Mouse (Mus musculus) lung, postnatal 0 days (tissue): ENCODE data around the gene Dgkz. TPM values are rescaled to one million over a fixed set of nuclear protein-coding genes. Genes with fewer than 3 reads are reported as not detected.

Experiments
- ATAC-seq: fragments of 200-750 bp; cut with Nextera tagmentation; 2 replicates; pipeline ENCODE4 v1.8.0; 2017; ENCODE audit warnings: moderate library complexity
- DNase-seq: peaks from one replicate; pipeline ENCODE4 v3.0.0-alpha.2; 2016; ENCODE audit warnings: low spot score
- H3K27ac ChIP-seq: fragments of 300-500 bp; sonication (generic); 2 replicates; pipeline ENCODE4 v1.5.1; 2014; ENCODE audit warnings: antibody characterized with exemption, mild to moderate bottlenecking, low read length, mixed read lengths
- H3K27me3 ChIP-seq: fragments of 300-500 bp; sonication (generic); replicated peaks from 2 replicates; pipeline ENCODE4 v1.6.1; 2014; ENCODE audit warnings: low read length, mixed read lengths; ENCODE audit not compliant: insufficient read depth
- H3K36me3 ChIP-seq: fragments of 300-500 bp; sonication (generic); 2 replicates; pipeline ENCODE4 v1.6.1; 2014; ENCODE audit warnings: low read length, mixed read lengths; ENCODE audit not compliant: insufficient read depth
- H3K4me1 ChIP-seq: fragments of 300-500 bp; sonication (generic); 2 replicates; pipeline ENCODE4 v1.6.1; 2014; ENCODE audit warnings: antibody characterized with exemption, low read depth, low read length, mixed read lengths; ENCODE audit not compliant: insufficient read depth
- H3K4me2 ChIP-seq: fragments of 300-500 bp; sonication (generic); replicated peaks from 2 replicates; pipeline ENCODE4 v1.6.1; 2014; ENCODE audit warnings: low read depth, mild to moderate bottlenecking, low read length, moderate library complexity, mixed read lengths
- H3K4me3 ChIP-seq: fragments of 300-500 bp; sonication (generic); 2 replicates; pipeline ENCODE4 v1.5.1; 2014; ENCODE audit warnings: low read depth, low read length
- H3K9ac ChIP-seq: fragments of 300-500 bp; sonication (generic); replicated peaks from 2 replicates; pipeline ENCODE4 v1.6.1; 2014; ENCODE audit warnings: low read depth, mild to moderate bottlenecking
- H3K9me3 ChIP-seq: fragments of 300-500 bp; sonication (generic); 2 replicates; pipeline ENCODE4 v1.6.1; 2016; ENCODE audit warnings: low read length, mixed read lengths
- CTCF ChIP-seq: IDR thresholded peaks from 2 replicates; pipeline ENCODE4 v1.5.1; 2016; ENCODE audit warnings: antibody characterized with exemption, mild to moderate bottlenecking
- EP300 ChIP-seq: IDR thresholded peaks from 2 replicates; pipeline ENCODE4 v1.6.1; 2016; ENCODE audit warnings: antibody characterized with exemption, mild to moderate bottlenecking, control low read depth
- WGBS: fragments of 180-500 bp; shearing (Covaris S2); extraction: QIAGEN DNeasy Blood & Tissue Kit; methylation state at CpG from one replicate; pipeline ENCODE4 v1.1.7; 2014; 5-methylcytosine and 5-hydroxymethylcytosine counted together
- polyA plus RNA-seq: library from polyadenylated mRNA; unstranded; fragments of >200 nt; fragmentation: Nextera tagmentation; extraction: Ambion mirVana; gene quantifications from 2 replicates; pipeline ENCODE4 v1.2.1, GENCODE M21; 2015

Gene Dgkz
- polyA plus RNA-seq, 1 experiment from 2014 or later, result 50.7 TPM

- ATAC-seq (no peak), DNase-seq (no peak)
- peaks cover 42% of the 10 kb centered on the region for H3K36me3 ChIP-seq
- no peaks in the 10 kb centered on the region for H3K4me1 ChIP-seq
- H3K27ac ChIP-seq, result no peak overlapping the region
- WGBS, result 85% methylated on average over 7 of the region's 7 CpGs
- H3K4me3 ChIP-seq, result no peak overlapping the region
- no peak overlapping the region for H3K9ac ChIP-seq
- H3K4me2 ChIP-seq, result no peak overlapping the region
- TF ChIP-seq CTCF (no peak), EP300 (no peak)
- H3K9me3 ChIP-seq, result no peaks in the 10 kb centered on the region
- peaks cover 10% of the 10 kb centered on the region; the same call in 1 of the 2 replicates for H3K27me3 ChIP-seq
Observed at GRCm38 (mm10) chr2:91916346-91916977, 59.2 kb downstream of the Dgkz start.

GRCm38 (mm10) chr2:91913328-91914110 lies 62.1 kb downstream of the Dgkz start:
- TF ChIP-seq CTCF (no peak), EP300 (peak; percentile 30; the same call in 1 of the 2 replicates)
- ATAC-seq, result peak; percentile 91
- Histone ChIP-seq H3K27ac (no peak overlapping the region), H3K4me1 (no peaks in the 10 kb centered on the region), H3K9ac (no peak overlapping the region), H3K9me3 (no peaks in the 10 kb centered on the region), H3K4me3 (no peak overlapping the region), H3K27me3 (no peaks in the 10 kb centered on the region), H3K4me2 (no peak overlapping the region), H3K36me3 (peaks cover 51% of the 10 kb centered on the region)
- 56% methylated on average over 7 of the region's 7 CpGs for WGBS
- peak; percentile 84 for DNase-seq

- DNase-seq (no peak), ATAC-seq (no peak)
- WGBS, result 55% methylated on average over 3 of the region's 3 CpGs
- H3K36me3 ChIP-seq, result peaks cover 42% of the 10 kb centered on the region
- no peak for TF ChIP-seq CTCF
- TF ChIP-seq EP300, result no peak
- H3K27ac ChIP-seq, result no peak overlapping the region
- no peak overlapping the region for H3K4me2 ChIP-seq
- H3K9me3 ChIP-seq, result no peaks in the 10 kb centered on the region
- H3K4me1 ChIP-seq, result no peaks in the 10 kb centered on the region
- no peak overlapping the region for H3K4me3 ChIP-seq
- no peaks in the 10 kb centered on the region for H3K27me3 ChIP-seq
- no peak overlapping the region for H3K9ac ChIP-seq
Observed at GRCm38 (mm10) chr2:91912616-91913015, 63.0 kb downstream of the Dgkz start.

GRCm38 (mm10) chr2:91906141-91906540 lies 69.5 kb downstream of the Dgkz start:
- no peak overlapping the region for H3K9ac ChIP-seq
- H3K4me2 ChIP-seq, result no peak overlapping the region
- DNase-seq, result no peak
- no peak for ATAC-seq
- no peak overlapping the region for H3K4me3 ChIP-seq
- H3K4me1 ChIP-seq, result no peaks in the 10 kb centered on the region
- H3K9me3 ChIP-seq, result no peaks in the 10 kb centered on the region
- peaks cover 13% of the 10 kb centered on the region; the same call in 1 of the 2 replicates for H3K36me3 ChIP-seq
- no peak overlapping the region for H3K27ac ChIP-seq
- TF ChIP-seq EP300 (no peak), CTCF (no peak)
- WGBS, result 93% methylated on average over 2 of the region's 2 CpGs
- H3K27me3 ChIP-seq, result no peaks in the 10 kb centered on the region

- ATAC-seq (no peak), DNase-seq (no peak)
- Histone ChIP-seq H3K27ac (no peak overlapping the region), H3K9ac (no peak overlapping the region), H3K9me3 (no peaks in the 10 kb centered on the region), H3K27me3 (no peaks in the 10 kb centered on the region), H3K4me1 (no peaks in the 10 kb centered on the region), H3K4me3 (no peak overlapping the region), H3K36me3 (peaks cover 7% of the 10 kb centered on the region; the same call in 1 of the 2 replicates), H3K4me2 (no peak overlapping the region)
- TF ChIP-seq EP300 (no peak), CTCF (no peak)
- WGBS, result 70% methylated on average over 5 of the region's 5 CpGs
Observed at GRCm38 (mm10) chr2:91904618-91905307, 70.9 kb downstream of the Dgkz start.
